Mouse (Mus musculus): Measurements from ENCODE around the gene Mad1l1. TPM values are rescaled to one million over a fixed set of nuclear protein-coding genes. Genes with fewer than 3 reads are reported as not detected.

The Mad1l1 gene
- polyA plus RNA-seq, 1 experiment = 51.5 TPM

- Histone ChIP-seq H3K36me3 (ENCODE audit: control insufficient read depth, insufficient read depth) (no peaks in the 10 kb centered on the region), H3ac (ENCODE audit: control insufficient read depth, insufficient read length, low read depth) (no peak overlapping the region), H3K27me3 (ENCODE audit: control insufficient read depth, insufficient read depth, insufficient read length) (no peaks in the 10 kb centered on the region), H3K79me3 (ENCODE audit: low read depth) (peaks cover 18% of the 10 kb centered on the region), H3K79me2 (ENCODE audit: control insufficient read depth, insufficient read depth) (peaks cover 57% of the 10 kb centered on the region), H3K4me3 (ENCODE audit: insufficient read depth, poor library complexity, severe bottlenecking) (no peak overlapping the region)
- TF ChIP-seq MAX (IDR thresholded peaks at IDR 0.05) = no peak
- TF ChIP-seq USF1 (IDR thresholded peaks at IDR 0.05; ENCODE audit: low read depth) = no peak
- TF ChIP-seq CEBPB (IDR thresholded peaks at IDR 0.05; ENCODE audit: low read depth) = no peak
- TF ChIP-seq MYOD1 (IDR thresholded peaks at IDR 0.05; ENCODE audit: control insufficient read depth, insufficient read length, low read depth) = no peak
- TF ChIP-seq CTCF (IDR thresholded peaks at IDR 0.05; ENCODE audit: control insufficient read depth, insufficient read depth, insufficient read length) = no peak
- no peak for TF ChIP-seq FOSL1 (IDR thresholded peaks at IDR 0.05; ENCODE audit: insufficient read depth, low read length, poor library complexity, severe bottlenecking)
- TF ChIP-seq MYOG (IDR thresholded peaks at IDR 0.05; ENCODE audit: control insufficient read depth, extremely low read depth, insufficient read length) = no peak
Observed at GRCm38 (mm10) chr5:140364415-140364814, 43.1 kb upstream of the Mad1l1 start.

- Histone ChIP-seq H3K27me3 (ENCODE audit: control insufficient read depth, insufficient read depth, insufficient read length) (no peaks in the 10 kb centered on the region), H3K4me3 (ENCODE audit: insufficient read depth, poor library complexity, severe bottlenecking) (no peak overlapping the region), H3K36me3 (ENCODE audit: control insufficient read depth, insufficient read depth) (peaks cover 18% of the 10 kb centered on the region), H3K79me2 (ENCODE audit: control insufficient read depth, insufficient read depth) (peaks cover 18% of the 10 kb centered on the region), H3ac (ENCODE audit: control insufficient read depth, insufficient read length, low read depth) (no peak overlapping the region), H3K79me3 (ENCODE audit: low read depth) (peaks cover 3% of the 10 kb centered on the region)
- TF ChIP-seq MAX (IDR thresholded peaks at IDR 0.05) = no peak
- TF ChIP-seq USF1 (IDR thresholded peaks at IDR 0.05; ENCODE audit: low read depth) = no peak
- no peak for TF ChIP-seq CEBPB (IDR thresholded peaks at IDR 0.05; ENCODE audit: low read depth)
Observed at GRCm38 (mm10) chr5:140359930-140360674, 38.8 kb upstream of the Mad1l1 start.

GRCm38 (mm10) chr5:140357466-140357865 lies 36.1 kb upstream of the Mad1l1 start:
- Histone ChIP-seq H3K4me3 (ENCODE audit: insufficient read depth, poor library complexity, severe bottlenecking) (no peak overlapping the region), H3K79me3 (ENCODE audit: low read depth) (no peaks in the 10 kb centered on the region), H3K27me3 (ENCODE audit: control insufficient read depth, insufficient read depth, insufficient read length) (no peaks in the 10 kb centered on the region), H3ac (ENCODE audit: control insufficient read depth, insufficient read length, low read depth) (no peak overlapping the region), H3K36me3 (ENCODE audit: control insufficient read depth, insufficient read depth) (peaks cover 38% of the 10 kb centered on the region), H3K79me2 (ENCODE audit: control insufficient read depth, insufficient read depth) (no peaks in the 10 kb centered on the region)
- TF ChIP-seq CEBPB (IDR thresholded peaks at IDR 0.05; ENCODE audit: low read depth) (no peak), MAX (IDR thresholded peaks at IDR 0.05) (no peak), MYOG (IDR thresholded peaks at IDR 0.05; ENCODE audit: control insufficient read depth, extremely low read depth, insufficient read length) (no peak), USF1 (IDR thresholded peaks at IDR 0.05; ENCODE audit: low read depth) (no peak), CTCF (IDR thresholded peaks at IDR 0.05; ENCODE audit: control insufficient read depth, insufficient read depth, insufficient read length) (no peak), FOSL1 (IDR thresholded peaks at IDR 0.05; ENCODE audit: insufficient read depth, low read length, poor library complexity, severe bottlenecking) (no peak), MYOD1 (IDR thresholded peaks at IDR 0.05; ENCODE audit: control insufficient read depth, insufficient read length, low read depth) (no peak)

- no peaks in the 10 kb centered on the region for H3K27me3 ChIP-seq (ENCODE audit: control insufficient read depth, insufficient read depth, insufficient read length)
- TF ChIP-seq MAX (IDR thresholded peaks at IDR 0.05) (no peak), MYOD1 (IDR thresholded peaks at IDR 0.05; ENCODE audit: control insufficient read depth, insufficient read length, low read depth) (no peak), MYOG (IDR thresholded peaks at IDR 0.05; ENCODE audit: control insufficient read depth, extremely low read depth, insufficient read length) (no peak), CTCF (IDR thresholded peaks at IDR 0.05; ENCODE audit: control insufficient read depth, insufficient read depth, insufficient read length) (no peak), USF1 (IDR thresholded peaks at IDR 0.05; ENCODE audit: low read depth) (no peak), CEBPB (IDR thresholded peaks at IDR 0.05; ENCODE audit: low read depth) (no peak), FOSL1 (IDR thresholded peaks at IDR 0.05; ENCODE audit: insufficient read depth, low read length, poor library complexity, severe bottlenecking) (no peak)
- H3K79me3 ChIP-seq (ENCODE audit: low read depth) = no peaks in the 10 kb centered on the region
- H3K79me2 ChIP-seq (ENCODE audit: control insufficient read depth, insufficient read depth) = no peaks in the 10 kb centered on the region
- no peak overlapping the region for H3ac ChIP-seq (ENCODE audit: control insufficient read depth, insufficient read length, low read depth)
- H3K4me3 ChIP-seq (ENCODE audit: insufficient read depth, poor library complexity, severe bottlenecking) = no peak overlapping the region
- peaks cover 44% of the 10 kb centered on the region for H3K36me3 ChIP-seq (ENCODE audit: control insufficient read depth, insufficient read depth)
Observed at GRCm38 (mm10) chr5:140355934-140356333, 34.6 kb upstream of the Mad1l1 start.

DNA sequence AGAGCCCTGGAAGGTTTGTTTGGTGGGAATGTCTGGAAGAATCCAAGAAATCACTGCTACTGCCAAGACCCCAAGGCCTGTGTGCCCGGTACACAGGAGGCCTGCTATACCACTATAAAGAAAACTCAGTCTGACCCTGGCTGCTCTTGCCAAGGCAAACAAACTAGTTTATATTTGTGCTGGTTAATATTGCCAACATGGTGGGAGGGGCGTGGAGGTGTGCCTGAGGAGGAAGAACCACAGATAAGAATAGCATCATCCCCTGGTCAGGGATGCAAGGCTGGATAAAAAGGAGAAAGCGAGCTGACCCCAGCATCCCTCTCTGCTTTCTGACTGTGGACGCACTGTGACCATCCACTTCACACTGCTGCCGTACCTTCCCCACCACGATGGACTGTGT lies 31.0 kb upstream of the Mad1l1 start:
- Histone ChIP-seq H3ac (ENCODE audit: control insufficient read depth, insufficient read length, low read depth) (no peak overlapping the region), H3K27me3 (ENCODE audit: control insufficient read depth, insufficient read depth, insufficient read length) (no peaks in the 10 kb centered on the region), H3K79me3 (ENCODE audit: low read depth) (no peaks in the 10 kb centered on the region), H3K36me3 (ENCODE audit: control insufficient read depth, insufficient read depth) (peaks cover 39% of the 10 kb centered on the region), H3K4me3 (ENCODE audit: insufficient read depth, poor library complexity, severe bottlenecking) (no peak overlapping the region), H3K79me2 (ENCODE audit: control insufficient read depth, insufficient read depth) (no peaks in the 10 kb centered on the region)
- no peak for TF ChIP-seq CTCF (IDR thresholded peaks at IDR 0.05; ENCODE audit: control insufficient read depth, insufficient read depth, insufficient read length)
- TF ChIP-seq USF1 (IDR thresholded peaks at IDR 0.05; ENCODE audit: low read depth) = no peak
- TF ChIP-seq FOSL1 (IDR thresholded peaks at IDR 0.05; ENCODE audit: insufficient read depth, low read length, poor library complexity, severe bottlenecking) = no peak
- no peak for TF ChIP-seq MAX (IDR thresholded peaks at IDR 0.05)
- TF ChIP-seq CEBPB (IDR thresholded peaks at IDR 0.05; ENCODE audit: low read depth) = no peak
- no peak for TF ChIP-seq MYOD1 (IDR thresholded peaks at IDR 0.05; ENCODE audit: control insufficient read depth, insufficient read length, low read depth)
- TF ChIP-seq MYOG (IDR thresholded peaks at IDR 0.05; ENCODE audit: control insufficient read depth, extremely low read depth, insufficient read length) = no peak

Data from C2C12 (cell line).